Mouse (Mus musculus) intestine, postnatal 0 days (tissue): ENCODE data around the gene Gm128. TPM values are rescaled to one million over a fixed set of nuclear protein-coding genes. Genes with fewer than 3 reads are reported as not detected.

Experiments
- ATAC-seq: fragments of 200-750 bp; cut with Nextera tagmentation; 2 replicates; pipeline ENCODE4 v1.8.0; 2017; ENCODE audit warnings: mild to moderate bottlenecking, moderate TSS enrichment, moderate library complexity
- H3K27ac ChIP-seq: fragments of 300-500 bp; sonication (generic); 2 replicates; pipeline ENCODE4 v1.5.1; 2014; ENCODE audit warnings: mild to moderate bottlenecking, low read depth, low read length, moderate library complexity
- H3K27me3 ChIP-seq: fragments of 300-500 bp; sonication (generic); replicated peaks from 2 replicates; pipeline ENCODE4 v1.6.1; 2014; ENCODE audit warnings: low read length, mixed read lengths; ENCODE audit not compliant: control insufficient read depth, insufficient read depth
- H3K36me3 ChIP-seq: fragments of 300-500 bp; sonication (generic); 2 replicates; pipeline ENCODE4 v1.6.1; 2014; ENCODE audit warnings: mild to moderate bottlenecking, moderate library complexity; ENCODE audit not compliant: control insufficient read depth, insufficient read depth
- H3K4me1 ChIP-seq: fragments of 300-500 bp; sonication (generic); replicated peaks from 2 replicates; pipeline ENCODE4 v1.6.1; 2014; ENCODE audit warnings: antibody characterized with exemption, low read length, mixed read lengths; ENCODE audit not compliant: control insufficient read depth, insufficient read depth
- H3K4me2 ChIP-seq: fragments of 300-500 bp; sonication (generic); replicated peaks from 2 replicates; pipeline ENCODE4 v1.6.1; 2014; ENCODE audit warnings: low read depth, mild to moderate bottlenecking, moderate library complexity
- H3K4me3 ChIP-seq: fragments of 300-500 bp; sonication (generic); 2 replicates; pipeline ENCODE4 v1.5.1; 2014; ENCODE audit warnings: low read depth, low read length
- H3K9ac ChIP-seq: fragments of 300-500 bp; sonication (generic); 2 replicates; pipeline ENCODE4 v1.6.1; 2014; ENCODE audit warnings: mild to moderate bottlenecking, low read depth, low read length
- H3K9me3 ChIP-seq: fragments of 300-500 bp; sonication (generic); 2 replicates; pipeline ENCODE4 v1.6.1; 2016; ENCODE audit warnings: mixed run types; ENCODE audit not compliant: control insufficient read depth
- CTCF ChIP-seq: sonication (generic); IDR thresholded peaks from 2 replicates; pipeline ENCODE4 v1.5.1; 2016; ENCODE audit warnings: low read depth, mild to moderate bottlenecking, control low read depth, antibody characterized with exemption, moderate library complexity
- WGBS: fragments of 180-500 bp; shearing (Covaris S2); extraction: QIAGEN DNeasy Blood & Tissue Kit; methylation state at CpG from one replicate; pipeline ENCODE4 v1.1.7; 2014; 5-methylcytosine and 5-hydroxymethylcytosine counted together
- polyA plus RNA-seq: library from polyadenylated mRNA; unstranded; fragments of >200 nt; fragmentation: Nextera tagmentation; extraction: Ambion mirVana; gene quantifications from 2 replicates; pipeline ENCODE4 v1.2.1, GENCODE M21; 2015

Gm128 gene
- polyA plus RNA-seq, 1 experiment from 2014 or later, result 0.14 TPM

DNA sequence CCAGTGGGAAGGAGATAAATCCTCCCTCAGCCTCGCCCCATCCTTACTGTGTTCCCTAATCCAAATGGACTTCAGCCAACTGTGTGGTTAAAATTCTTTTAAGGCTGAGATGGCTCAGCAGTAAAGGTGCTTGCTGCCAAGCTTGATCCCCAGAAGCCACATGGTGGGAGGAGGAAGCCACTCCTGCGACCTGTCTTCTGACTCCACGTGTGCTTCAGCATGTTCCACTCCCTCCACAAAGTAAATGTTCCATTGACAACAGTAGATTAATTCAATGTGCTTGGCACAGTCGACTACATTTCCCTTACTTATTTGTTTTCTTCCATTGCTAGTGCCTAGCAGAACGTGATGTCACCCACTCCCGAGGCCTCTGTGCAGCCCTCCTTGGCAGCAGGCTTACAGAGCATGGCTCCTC, 46.7 kb downstream of the Gm128 start:
- H3K27ac ChIP-seq, result no peak overlapping the region
- no peak for TF ChIP-seq CTCF
- H3K27me3 ChIP-seq, result no peaks in the 10 kb centered on the region
- no peak overlapping the region for H3K4me3 ChIP-seq
- no peaks in the 10 kb centered on the region for H3K9me3 ChIP-seq
- H3K9ac ChIP-seq, result no peak overlapping the region
- WGBS, result 81% methylated on average over 6 of the region's 6 CpGs
- ATAC-seq, result no peak
- H3K4me1 ChIP-seq, result no peaks in the 10 kb centered on the region
- peaks cover 71% of the 10 kb centered on the region for H3K36me3 ChIP-seq
- H3K4me2 ChIP-seq, result no peak overlapping the region

Other genes starting within 250 kb of the Gm128 start
- gene Zfp687, start 226.2 kb downstream of the Gm128 start, polyA plus RNA-seq, result 8.7 and 9.7 TPM in 2 replicates
- gene Psmd4, start 199.0 kb downstream of the Gm128 start, polyA plus RNA-seq, result 164 and 166 TPM in 2 replicates
- 13.1 and 14.7 TPM in 2 replicates for gene Pip5k1a, start 134.7 kb downstream of the Gm128 start, polyA plus RNA-seq
- gene Vps72, start 130.6 kb downstream of the Gm128 start, polyA plus RNA-seq, result 58.5 and 60.5 TPM in 2 replicates
- gene Tmod4, start 117.1 kb downstream of the Gm128 start, polyA plus RNA-seq, result 0.44 and 0.73 TPM in 2 replicates
- gene Scnm1, start 107.6 kb downstream of the Gm128 start, polyA plus RNA-seq, result 49.3 and 54.8 TPM in 2 replicates
- gene Lysmd1, start 107.5 kb downstream of the Gm128 start, polyA plus RNA-seq, result 7.1 and 7.5 TPM in 2 replicates
- gene Tnfaip8l2, start 99.2 kb downstream of the Gm128 start, polyA plus RNA-seq, result 3.6 and 4.7 TPM in 2 replicates
- 1.0 and 1.3 TPM in 2 replicates for gene Sema6c, start 81.1 kb downstream of the Gm128 start, polyA plus RNA-seq
- gene Gabpb2, start 23.7 kb downstream of the Gm128 start, polyA plus RNA-seq, result 3.1 and 4.6 TPM in 2 replicates
- gene Cdc42se1, start 12.9 kb downstream of the Gm128 start, polyA plus RNA-seq, result 59.4 and 64.9 TPM in 2 replicates
- gene Mllt11, start 9.4 kb downstream of the Gm128 start, polyA plus RNA-seq, result 10.1 and 10.6 TPM in 2 replicates
- not detected in 2 replicates for gene Bnipl, start 9.6 kb upstream of the Gm128 start, polyA plus RNA-seq
- gene Mindy1, start 39.7 kb upstream of the Gm128 start, polyA plus RNA-seq, result 36.4 and 38.0 TPM in 2 replicates
- gene Prune1, start 40.5 kb upstream of the Gm128 start, polyA plus RNA-seq, result 9.2 and 10.1 TPM in 2 replicates
- 2.0 and 2.3 TPM in 2 replicates for gene Anxa9, start 65.6 kb upstream of the Gm128 start, polyA plus RNA-seq
- gene Cers2, start 73.2 kb upstream of the Gm128 start, polyA plus RNA-seq, result 109 and 120 TPM in 2 replicates
- gene Setdb1, start 115.6 kb upstream of the Gm128 start, polyA plus RNA-seq, result 7.5 and 7.7 TPM in 2 replicates
- gene 4930558C23Rik, start 161.2 kb upstream of the Gm128 start, polyA plus RNA-seq, result not detected in 2 replicates
- 11.7 and 13.4 TPM in 2 replicates for gene Arnt, start 192.8 kb upstream of the Gm128 start, polyA plus RNA-seq